Mouse (Mus musculus): ENCODE data around the gene Abcb5. TPM values are rescaled to one million over a fixed set of nuclear protein-coding genes. Genes with fewer than 3 reads are reported as not detected.

The Abcb5 gene
- polyA plus RNA-seq, 1 experiment from 2014 or later: not detected

DNA sequence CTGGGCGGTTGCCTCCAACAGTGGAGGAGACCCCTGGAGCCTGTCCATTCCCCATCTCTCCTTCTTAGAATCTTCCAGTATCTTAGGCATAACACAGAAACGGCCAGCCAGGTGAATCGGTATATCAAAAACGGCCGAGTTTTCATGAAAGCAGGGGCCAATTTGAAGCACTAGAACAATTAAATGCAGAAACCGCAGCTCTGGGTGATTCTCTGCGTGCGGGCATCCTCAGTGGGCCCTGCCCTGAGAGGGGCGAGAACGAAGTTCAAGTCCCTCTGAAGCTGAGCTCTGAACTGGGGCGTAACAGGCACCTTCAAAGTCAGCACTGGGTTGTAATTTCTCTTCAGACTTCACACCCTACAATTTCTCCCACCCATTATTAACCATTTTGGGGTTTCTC is 128.9 kb downstream of the Abcb5 start:
- ATAC-seq: no peak
- no peak overlapping the region for H3K9ac ChIP-seq (ENCODE audit: low read depth, low read length)
- peak overlapping the region; percentile 65; the same call in 1 of the 2 replicates for H3K4me2 ChIP-seq (ENCODE audit: low read length)
- H3K9me3 ChIP-seq (ENCODE audit: control insufficient read depth, low read length): no peaks in the 10 kb centered on the region
- H3K4me1 ChIP-seq (ENCODE audit: control insufficient read depth, insufficient read depth, low read depth, low read length): peaks cover 8% of the 10 kb centered on the region
- H3K27ac ChIP-seq (ENCODE audit: low read depth, low read length): no peak overlapping the region
- 8% methylated on average over 11 of the region's 11 CpGs for WGBS
- H3K27me3 ChIP-seq (replicated peaks; ENCODE audit: control insufficient read depth, insufficient read depth, low read length): peaks cover 35% of the 10 kb centered on the region
- no peaks in the 10 kb centered on the region for H3K36me3 ChIP-seq (ENCODE audit: control insufficient read depth, insufficient read depth, low read length)
- no peak overlapping the region for H3K4me3 ChIP-seq (ENCODE audit: low read length)

DNA sequence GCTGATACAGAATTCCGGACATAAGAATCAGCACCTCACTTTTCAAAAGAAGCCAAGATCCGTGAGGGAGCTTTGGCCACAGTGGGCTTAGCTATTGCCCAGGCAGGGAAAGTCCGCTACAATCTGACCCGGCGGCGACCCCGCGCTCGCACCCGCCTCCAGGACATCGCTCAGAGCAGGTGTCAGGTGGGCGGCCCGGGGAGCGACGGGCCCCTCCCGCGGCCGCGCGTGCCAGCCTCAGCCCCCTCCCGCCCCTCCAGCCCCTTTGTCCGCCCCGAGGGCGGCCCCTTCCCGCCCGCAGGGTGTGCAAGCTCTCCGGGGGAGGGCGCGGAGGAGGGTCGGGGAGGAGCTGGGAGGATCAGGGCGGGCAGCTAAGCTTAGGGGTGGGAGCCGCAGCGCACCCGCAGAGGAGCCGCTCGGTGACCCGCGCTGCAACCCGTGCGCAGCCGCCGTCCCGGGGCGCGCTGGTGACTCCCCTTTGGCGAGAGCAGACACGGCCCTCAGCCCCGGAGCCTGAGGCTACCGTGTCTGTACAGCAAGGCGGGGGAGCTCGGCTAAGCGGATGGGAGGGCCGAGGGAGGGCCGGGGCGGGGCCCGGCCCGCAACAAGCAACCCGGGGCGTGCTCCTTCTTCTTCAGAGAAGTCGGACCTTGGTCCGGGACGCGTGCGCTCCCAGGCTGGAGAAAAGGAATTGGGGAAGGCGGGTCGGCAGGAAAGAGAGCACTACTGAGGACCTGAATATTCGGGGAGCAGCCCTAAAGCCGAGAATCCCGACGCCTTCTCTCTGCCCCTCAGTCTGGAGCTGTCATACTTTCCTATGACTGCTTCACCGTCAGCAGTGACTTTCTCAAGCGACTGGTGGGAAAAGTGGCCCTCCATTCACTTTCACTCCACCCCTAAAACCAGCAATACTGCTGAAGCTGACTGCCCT is 129.5 kb downstream of the Abcb5 start:
- 1% methylated on average over 48 of the region's 72 CpGs for WGBS
- peaks cover 8% of the 10 kb centered on the region for H3K4me1 ChIP-seq (ENCODE audit: control insufficient read depth, insufficient read depth, low read depth, low read length)

DNA sequence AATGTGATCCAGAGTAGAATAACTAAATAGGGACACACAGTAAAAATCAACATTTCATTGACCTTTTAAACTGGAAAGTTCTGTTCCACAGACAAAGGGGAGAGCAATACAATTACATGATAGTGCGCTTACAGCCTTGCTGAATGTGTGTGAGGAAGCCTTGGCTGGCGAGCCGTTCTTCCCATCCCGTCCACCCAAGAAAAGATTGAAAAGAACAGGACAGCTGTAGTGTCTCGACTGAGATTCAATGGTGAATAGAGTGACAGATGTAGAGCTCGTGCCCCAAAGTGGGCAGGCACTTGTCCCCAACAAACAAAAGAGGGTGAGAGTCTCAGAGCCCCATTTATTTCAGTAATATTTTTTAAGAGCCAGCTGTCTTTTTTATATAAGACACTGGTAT is 136.3 kb downstream of the Abcb5 start:
- H3K9me3 ChIP-seq (ENCODE audit: control insufficient read depth, low read length): no peaks in the 10 kb centered on the region
- WGBS: 44% methylated on average over 6 of the region's 6 CpGs
- peaks cover 4% of the 10 kb centered on the region for H3K27me3 ChIP-seq (replicated peaks; ENCODE audit: control insufficient read depth, insufficient read depth, low read length)
- no peak overlapping the region for H3K4me3 ChIP-seq (ENCODE audit: low read length)
- H3K36me3 ChIP-seq (ENCODE audit: control insufficient read depth, insufficient read depth, low read length): no peaks in the 10 kb centered on the region
- no peak overlapping the region for H3K4me2 ChIP-seq (ENCODE audit: low read length)
- ATAC-seq: no peak
- no peak overlapping the region for H3K27ac ChIP-seq (ENCODE audit: low read depth, low read length)
- no peaks in the 10 kb centered on the region for H3K4me1 ChIP-seq (ENCODE audit: control insufficient read depth, insufficient read depth, low read depth, low read length)
- no peak overlapping the region for H3K9ac ChIP-seq (ENCODE audit: low read depth, low read length)

More for the DNA sequence above, 129.5 kb downstream of the Abcb5 start:
- peaks cover 33% of the 10 kb centered on the region for H3K27me3 ChIP-seq (replicated peaks; ENCODE audit: control insufficient read depth, insufficient read depth, low read length)
- H3K4me3 ChIP-seq (ENCODE audit: low read length): peak overlapping the region; percentile 42
- ATAC-seq: peak; percentile 83
- no peak overlapping the region for H3K27ac ChIP-seq (ENCODE audit: low read depth, low read length)
- no peaks in the 10 kb centered on the region for H3K36me3 ChIP-seq (ENCODE audit: control insufficient read depth, insufficient read depth, low read length)
- H3K9ac ChIP-seq (ENCODE audit: low read depth, low read length): peak overlapping the region; percentile 40
- H3K9me3 ChIP-seq (ENCODE audit: control insufficient read depth, low read length): no peaks in the 10 kb centered on the region
- H3K4me2 ChIP-seq (ENCODE audit: low read length): peak overlapping the region; percentile 65

Other genes starting within 250 kb of the Abcb5 start
- 1.6 and 2.5 TPM in 2 replicates for gene Sp8, start 120.1 kb downstream of the Abcb5 start, polyA plus RNA-seq (2015; fragmentation: Nextera tagmentation; extraction: Ambion mirVana)